Mouse (Mus musculus): ENCODE data around the gene Xylt1.

DNA sequence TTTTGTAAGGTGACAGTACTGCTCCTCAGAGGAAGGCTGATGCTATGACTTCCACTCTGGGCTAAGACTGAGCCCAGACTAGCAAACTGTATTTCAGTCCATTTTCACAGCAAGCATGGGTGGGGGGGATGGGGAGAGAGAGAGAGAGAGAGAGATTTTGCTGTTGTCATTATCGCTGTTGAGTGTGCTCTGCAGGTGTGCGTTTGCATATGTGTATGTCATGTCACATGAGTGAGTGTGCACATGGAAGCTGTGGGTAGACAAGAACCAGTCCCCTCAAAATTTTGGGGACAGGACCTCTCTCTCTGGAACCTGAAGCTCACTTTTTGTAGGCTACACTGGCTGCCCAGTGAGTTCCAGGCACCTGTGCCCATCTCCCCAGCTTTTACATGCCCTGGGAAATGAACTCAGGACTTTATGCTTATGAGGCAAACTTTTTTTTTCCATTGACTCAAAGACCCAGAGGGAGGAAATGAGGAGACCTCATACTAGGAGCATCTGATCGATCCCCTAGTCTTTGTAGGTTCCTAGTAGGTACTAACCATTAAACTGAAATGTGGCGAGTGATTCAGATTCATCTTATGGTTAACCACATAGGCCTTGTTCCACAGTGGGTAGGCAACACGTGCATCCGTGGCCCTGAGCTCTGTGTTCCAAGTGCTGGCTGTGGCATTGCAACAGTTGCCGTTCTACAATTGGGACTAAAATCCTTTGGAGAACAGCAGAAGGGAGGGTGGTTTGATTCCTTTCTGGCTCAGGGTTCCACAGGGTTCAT, 85.4 kb downstream of the Xylt1 start:
- TF ChIP-seq POLR2A (IDR thresholded peaks at IDR 0.05; ENCODE audit: borderline replicate concordance, control insufficient read depth, low read depth, low read length) (no peak), CTCF (IDR thresholded peaks at IDR 0.05; ENCODE audit: control insufficient read depth, insufficient read depth, low read length) (no peak)
